Mouse (Mus musculus): ENCODE data around the gene Catsper3. TPM values are rescaled to one million over a fixed set of nuclear protein-coding genes. Genes with fewer than 3 reads are reported as not detected.

Catsper3 gene
- total RNA-seq, 1 experiment from 2014 or later = not detected

GRCm38 (mm10) chr13:55826796-55827678 lies 42.7 kb downstream of the Catsper3 start:
- no peak for DNase-seq

GRCm38 (mm10) chr13:55827679-55828140 lies 43.3 kb downstream of the Catsper3 start:
- DNase-seq = no peak

GRCm38 (mm10) chr13:55828141-55829017 lies 44.0 kb downstream of the Catsper3 start:
- no peak for DNase-seq

- DNase-seq = no peak
Measured at GRCm38 (mm10) chr13:55829018-55829655, 44.8 kb downstream of the Catsper3 start.

GRCm38 (mm10) chr13:55830081-55830832 lies 45.9 kb downstream of the Catsper3 start:
- no peak for DNase-seq

- no peak for DNase-seq
Measured at GRCm38 (mm10) chr13:55830833-55831721, 46.7 kb downstream of the Catsper3 start.

GRCm38 (mm10) chr13:55831722-55832160 lies 47.4 kb downstream of the Catsper3 start:
- no peak for DNase-seq

- DNase-seq = no peak
Measured at GRCm38 (mm10) chr13:55832602-55833001, 48.2 kb downstream of the Catsper3 start.

- no peak for DNase-seq
Measured at GRCm38 (mm10) chr13:55833921-55834320, 49.6 kb downstream of the Catsper3 start.

- DNase-seq = no peak
Measured at GRCm38 (mm10) chr13:55834667-55835066, 50.3 kb downstream of the Catsper3 start.

- no peak for DNase-seq
Measured at GRCm38 (mm10) chr13:55835548-55836097, 51.3 kb downstream of the Catsper3 start.

- no peak for DNase-seq
Measured at GRCm38 (mm10) chr13:55836142-55836625, 51.8 kb downstream of the Catsper3 start, which contains the start of gene Pitx1. Pitx1 (minus strand) TSS chr13:55836192.

- DNase-seq = no peak
Measured at GRCm38 (mm10) chr13:55836786-55837780, 52.7 kb downstream of the Catsper3 start.

GRCm38 (mm10) chr13:55840223-55840622 lies 55.9 kb downstream of the Catsper3 start:
- DNase-seq = no peak

- DNase-seq = no peak
Measured at GRCm38 (mm10) chr13:55843700-55844099, 59.3 kb downstream of the Catsper3 start.

GRCm38 (mm10) chr13:55847805-55848204 lies 63.4 kb downstream of the Catsper3 start:
- no peak for DNase-seq

GRCm38 (mm10) chr13:55848604-55849190 lies 64.3 kb downstream of the Catsper3 start:
- DNase-seq = no peak

GRCm38 (mm10) chr13:55850726-55851125 lies 66.4 kb downstream of the Catsper3 start:
- DNase-seq = no peak
